Mouse (Mus musculus): ENCODE data around the gene Plscr3.

GRCm38 (mm10) chr11:69879711-69880110 lies 33.5 kb downstream of the Plscr3 start:
- TF ChIP-seq CTCF (IDR thresholded peaks at IDR 0.05; ENCODE audit: low read depth): no peak
- no peak for TF ChIP-seq EP300 (IDR thresholded peaks at IDR 0.05; ENCODE audit: low read depth)
